Mouse (Mus musculus) G1E (cell line): ENCODE measurements around the gene Mrpl51. TPM values are rescaled to one million over a fixed set of nuclear protein-coding genes. Genes with fewer than 3 reads are reported as not detected.

Experiments
- ATAC-seq: 2 replicates; pipeline ENCODE4 v1.8.0; 2016; ENCODE audit warnings: mild to moderate bottlenecking; ENCODE audit not compliant: insufficient number of reproducible peaks, poor library complexity, low FRiP score, severe bottlenecking; ENCODE audit errors: extremely low read depth
- DNase-seq: peaks from one replicate; pipeline ENCODE4 v3.0.0; 2012; ENCODE audit warnings: low spot score
- H3K27me3 ChIP-seq: 2 replicates; pipeline ENCODE4 v1.6.1; 2012; ENCODE audit warnings: mild to moderate bottlenecking, low read length, inconsistent platforms; ENCODE audit not compliant: insufficient read depth
- H3K36me3 ChIP-seq: replicated peaks from 2 replicates; pipeline ENCODE3; 2012; ENCODE audit warnings: mild to moderate bottlenecking, inconsistent platforms
- H3K4me1 ChIP-seq: 2 replicates; pipeline ENCODE4 v1.6.1; 2012; ENCODE audit warnings: low read depth, low read length, inconsistent platforms, mixed read lengths; ENCODE audit not compliant: insufficient read depth
- H3K4me3 ChIP-seq: 2 replicates; pipeline ENCODE4 v1.5.1; 2012; ENCODE audit warnings: low read depth, mild to moderate bottlenecking, inconsistent platforms, low read length, moderate library complexity, mixed read lengths
- H3K9me3 ChIP-seq: replicated peaks from 2 replicates; pipeline ENCODE4 v1.6.1; 2012; ENCODE audit warnings: inconsistent platforms
- CTCF ChIP-seq: IDR thresholded peaks from 2 replicates; pipeline ENCODE4 v1.5.1; 2012; ENCODE audit warnings: low read depth, low read length, inconsistent platforms, mixed read lengths
- GATA1 ChIP-seq: IDR thresholded peaks from 2 replicates; pipeline ENCODE4 v1.6.1; 2012; ENCODE audit warnings: borderline replicate concordance, low read length, inconsistent platforms, mixed read lengths
- GATA2 ChIP-seq: IDR thresholded peaks from 2 replicates; pipeline ENCODE4 v1.6.1; 2012; ENCODE audit warnings: low read depth, low read length, inconsistent platforms, borderline replicate concordance
- POLR2AphosphoS5 ChIP-seq: IDR thresholded peaks from 2 replicates; pipeline ENCODE4 v1.6.1; 2012; ENCODE audit warnings: low read depth, low read length, inconsistent platforms; ENCODE audit not compliant: insufficient replicate concordance
- TAL1 ChIP-seq: conservative IDR thresholded peaks from 2 replicates; pipeline ENCODE4 v1.6.1; 2012; ENCODE audit warnings: low read depth, low read length, inconsistent platforms, mixed read lengths
- polyA plus RNA-seq: library from polyadenylated mRNA; stranded (reverse); fragments of >175 nt; gene quantifications from 2 replicates; pipeline ENCODE4 v1.2.3, GENCODE M21; 2012
- total RNA-seq, 2 experiments: library from RNA; stranded (forward) in 1 of 2; stranded (reverse) in 1 of 2; fragments of 200-1000 nt in 1 of 2; fragments of >200 nt in 1 of 2; fragmentation: Nextera tagmentation in 1 of 2; gene quantifications; 2 replicates each; pipeline ENCODE4 v1.2.3; 2014 to 2017

Mrpl51 gene
- total and polyA plus RNA-seq, 3 experiments: 59.6 to 156 (median 114) TPM

GRCm38 (mm10) chr6:125146148-125146547 is 45.5 kb upstream of the Mrpl51 start:
- H3K4me3 ChIP-seq: peak overlapping the region; percentile 87; the same call in 1 of the 2 replicates
- ATAC-seq (no peak), DNase-seq (no peak)
- no peaks in the 10 kb centered on the region for H3K9me3 ChIP-seq
- peaks cover 84% of the 10 kb centered on the region for H3K4me1 ChIP-seq
- H3K36me3 ChIP-seq: peaks cover 89% of the 10 kb centered on the region
- TF ChIP-seq GATA2: no peak
- TF ChIP-seq TAL1: no peak
- no peak for TF ChIP-seq CTCF
- TF ChIP-seq POLR2AphosphoS5: no peak
- TF ChIP-seq GATA1: no peak
- no peaks in the 10 kb centered on the region for H3K27me3 ChIP-seq

GRCm38 (mm10) chr6:125146797-125147196 is 44.8 kb upstream of the Mrpl51 start:
- no peak for DNase-seq
- H3K4me1 ChIP-seq: peaks cover 83% of the 10 kb centered on the region
- ATAC-seq: 0 out of 2 replicates have a peak, but pooled peaks have one; percentile 19
- peaks cover 89% of the 10 kb centered on the region for H3K36me3 ChIP-seq
- TF ChIP-seq CTCF (no peak), TAL1 (no peak), GATA2 (no peak), GATA1 (no peak), POLR2AphosphoS5 (no peak)
- peak overlapping the region; percentile 87; the same call in 1 of the 2 replicates for H3K4me3 ChIP-seq
- H3K9me3 ChIP-seq: no peaks in the 10 kb centered on the region
- H3K27me3 ChIP-seq: no peaks in the 10 kb centered on the region

- H3K27me3 ChIP-seq: no peaks in the 10 kb centered on the region
- ATAC-seq: no peak
- H3K4me3 ChIP-seq: peak overlapping the region; percentile 87; the same call in 1 of the 2 replicates
- TF ChIP-seq TAL1 (no peak), CTCF (no peak), GATA1 (no peak), GATA2 (no peak), POLR2AphosphoS5 (no peak)
- H3K36me3 ChIP-seq: peaks cover 87% of the 10 kb centered on the region
- no peaks in the 10 kb centered on the region for H3K9me3 ChIP-seq
- no peak for DNase-seq
- peaks cover 85% of the 10 kb centered on the region for H3K4me1 ChIP-seq
Measured at GRCm38 (mm10) chr6:125147329-125147728, 44.3 kb upstream of the Mrpl51 start.

- Histone ChIP-seq H3K4me3 (peak overlapping the region; percentile 40; the same call in 1 of the 2 replicates), H3K4me1 (peaks cover 88% of the 10 kb centered on the region), H3K27me3 (no peaks in the 10 kb centered on the region), H3K9me3 (no peaks in the 10 kb centered on the region), H3K36me3 (peaks cover 88% of the 10 kb centered on the region)
- ATAC-seq (no peak), DNase-seq (no peak)
- no peak for TF ChIP-seq GATA1
- no peak for TF ChIP-seq TAL1
- no peak for TF ChIP-seq POLR2AphosphoS5
- TF ChIP-seq GATA2: no peak
- no peak for TF ChIP-seq CTCF
Measured at GRCm38 (mm10) chr6:125148251-125148925, 43.2 kb upstream of the Mrpl51 start.

- Histone ChIP-seq H3K4me3 (peak overlapping the region; percentile 40; the same call in 1 of the 2 replicates), H3K9me3 (no peaks in the 10 kb centered on the region), H3K36me3 (peaks cover 88% of the 10 kb centered on the region), H3K4me1 (peaks cover 88% of the 10 kb centered on the region), H3K27me3 (no peaks in the 10 kb centered on the region)
- DNase-seq: no peak
- TF ChIP-seq CTCF: no peak
- TF ChIP-seq POLR2AphosphoS5: no peak
- TF ChIP-seq GATA2: no peak
- TF ChIP-seq GATA1: no peak
- no peak for TF ChIP-seq TAL1
- no peak for ATAC-seq
Measured at GRCm38 (mm10) chr6:125148926-125149568, 42.6 kb upstream of the Mrpl51 start.

GRCm38 (mm10) chr6:125149569-125149950 is 42.0 kb upstream of the Mrpl51 start:
- no peaks in the 10 kb centered on the region for H3K27me3 ChIP-seq
- H3K4me1 ChIP-seq: peaks cover 83% of the 10 kb centered on the region
- ATAC-seq (no peak), DNase-seq (no peak)
- H3K4me3 ChIP-seq: no peak overlapping the region
- H3K9me3 ChIP-seq: no peaks in the 10 kb centered on the region
- peaks cover 87% of the 10 kb centered on the region for H3K36me3 ChIP-seq
- TF ChIP-seq GATA2: no peak
- TF ChIP-seq CTCF: no peak
- no peak for TF ChIP-seq TAL1
- no peak for TF ChIP-seq POLR2AphosphoS5
